Mouse (Mus musculus) liver, embryonic 14.5 days (tissue): Measurements from ENCODE around the gene Tchp. TPM values are rescaled to one million over a fixed set of nuclear protein-coding genes. Genes with fewer than 3 reads are reported as not detected.

Experiments used
- ATAC-seq: fragments of 200-750 bp; cut with Nextera tagmentation; 2 replicates; pipeline ENCODE4 v1.8.0; 2017; ENCODE audit warnings: moderate number of reproducible peaks, mild to moderate bottlenecking, moderate library complexity; ENCODE audit not compliant: insufficient read depth
- DNase-seq, 3 experiments: peaks; one replicate each; pipeline ENCODE4 v3.0.0-alpha.2; 2012 to 2013; ENCODE audit warnings: low read depth in 3 of 3, low spot score in 3 of 3
- H3K27ac ChIP-seq: fragments of 300-500 bp; sonication (generic); 2 replicates; pipeline ENCODE4 v1.5.1; 2014; ENCODE audit warnings: moderate library complexity, mild to moderate bottlenecking, control low read depth, inconsistent platforms
- H3K27me3 ChIP-seq: fragments of 300-500 bp; sonication (generic); 2 replicates; pipeline ENCODE4 v1.6.1; 2014; ENCODE audit warnings: mild to moderate bottlenecking, low read length, moderate library complexity; ENCODE audit not compliant: control insufficient read depth, insufficient read depth
- H3K36me3 ChIP-seq: fragments of 300-500 bp; sonication (generic); replicated peaks from 2 replicates; pipeline ENCODE4 v1.6.1; 2014; ENCODE audit warnings: low read depth; ENCODE audit not compliant: control insufficient read depth, insufficient read depth
- H3K4me1 ChIP-seq, 2 experiments: fragments of 200-500 bp in 1 of 2; fragments of 300-500 bp in 1 of 2; sonication (generic) in 1 of 2; replicated peaks; 2 replicates each; pipeline ENCODE4 v1.6.1; 2012 to 2014; ENCODE audit warnings: antibody characterized with exemption in 1 of 2, inconsistent platforms in 1 of 2, low read length in 1 of 2; ENCODE audit not compliant: control insufficient read depth in 2 of 2, insufficient read depth in 2 of 2
- H3K4me2 ChIP-seq: fragments of 300-500 bp; sonication (generic); 2 replicates; pipeline ENCODE4 v1.6.1; 2014; ENCODE audit warnings: low read depth, mild to moderate bottlenecking, control low read depth, moderate library complexity
- H3K4me3 ChIP-seq, 2 experiments: fragments of 200-500 bp in 1 of 2; fragments of 300-500 bp in 1 of 2; sonication (generic) in 1 of 2; 2 replicates each; pipeline ENCODE4 v1.5.1; 2012 to 2014; ENCODE audit warnings: low read depth in 2 of 2, low read length in 2 of 2, mild to moderate bottlenecking in 2 of 2, control low read depth in 1 of 2, inconsistent platforms in 1 of 2, moderate library complexity in 1 of 2; ENCODE audit not compliant: insufficient read depth in 1 of 2
- H3K9ac ChIP-seq: fragments of 300-500 bp; sonication (generic); replicated peaks from 2 replicates; pipeline ENCODE4 v1.6.1; 2014; ENCODE audit warnings: mild to moderate bottlenecking, control low read depth, moderate library complexity
- H3K9me3 ChIP-seq: fragments of 300-500 bp; sonication (generic); 2 replicates; pipeline ENCODE4 v1.6.1; 2016; ENCODE audit warnings: low read length, mixed read lengths; ENCODE audit not compliant: control insufficient read depth
- CTCF ChIP-seq: IDR thresholded peaks from 2 replicates; pipeline ENCODE4 v1.5.1; 2016; ENCODE audit warnings: antibody characterized with exemption, low read depth, control low read depth
- EP300 ChIP-seq: IDR thresholded peaks from 2 replicates; pipeline ENCODE4 v1.6.1; 2016; ENCODE audit warnings: antibody characterized with exemption, low read depth
- WGBS: fragments of 180-500 bp; shearing (Covaris S2); extraction: QIAGEN DNeasy Blood & Tissue Kit; methylation state at CpG from one replicate; pipeline ENCODE4 v1.1.7; 2014; ENCODE audit not compliant: insufficient replicate concordance; 5-methylcytosine and 5-hydroxymethylcytosine counted together
- polyA plus RNA-seq, 2 experiments: library from polyadenylated mRNA; depleted of rRNA in 1 of 2; stranded (reverse) in 1 of 2; unstranded in 1 of 2; fragments of >200 nt; fragmentation: Nextera tagmentation in 1 of 2; extraction: Ambion mirVana in 1 of 2; gene quantifications; 2 replicates each; pipeline versions ENCODE4 v1.2.1 to v1.2.3; 2012 to 2014

The Tchp gene
- polyA plus RNA-seq, 2 experiments = 2.2 to 7.8 TPM

DNA sequence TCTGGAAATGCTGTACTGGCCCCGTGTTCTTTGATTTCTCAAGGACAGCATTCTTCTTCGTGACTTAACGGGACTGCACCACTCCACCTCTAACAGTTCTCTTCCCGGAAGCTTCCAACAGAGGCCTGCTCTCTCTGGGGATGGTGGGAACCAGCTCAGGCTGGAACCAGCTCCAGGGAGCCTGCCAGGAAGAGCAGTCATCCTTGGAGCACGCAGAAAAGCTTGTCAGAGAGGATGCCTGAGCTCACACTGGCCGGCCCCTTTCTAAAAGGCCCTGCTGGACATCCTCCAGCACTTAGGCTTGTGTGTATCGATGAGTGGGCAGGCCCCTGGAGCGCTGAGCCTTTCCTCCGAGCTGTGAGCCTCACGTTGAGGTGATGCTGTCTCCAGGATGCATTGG lies 20.6 kb downstream of the Tchp start:
- Histone ChIP-seq H3K4me3 (no peak overlapping the region), H3K27me3 (no peaks in the 10 kb centered on the region), H3K36me3 (peaks cover 13% of the 10 kb centered on the region), H3K27ac (no peak overlapping the region), H3K9me3 (no peaks in the 10 kb centered on the region), H3K4me2 (no peak overlapping the region), H3K4me1 (no peaks in the 10 kb centered on the region), H3K9ac (no peak overlapping the region)
- WGBS = 81% methylated on average over 10 of the region's 10 CpGs
- no peak for TF ChIP-seq CTCF
- TF ChIP-seq EP300 = no peak
- ATAC-seq = no peak
- DNase-seq = no peak

DNA sequence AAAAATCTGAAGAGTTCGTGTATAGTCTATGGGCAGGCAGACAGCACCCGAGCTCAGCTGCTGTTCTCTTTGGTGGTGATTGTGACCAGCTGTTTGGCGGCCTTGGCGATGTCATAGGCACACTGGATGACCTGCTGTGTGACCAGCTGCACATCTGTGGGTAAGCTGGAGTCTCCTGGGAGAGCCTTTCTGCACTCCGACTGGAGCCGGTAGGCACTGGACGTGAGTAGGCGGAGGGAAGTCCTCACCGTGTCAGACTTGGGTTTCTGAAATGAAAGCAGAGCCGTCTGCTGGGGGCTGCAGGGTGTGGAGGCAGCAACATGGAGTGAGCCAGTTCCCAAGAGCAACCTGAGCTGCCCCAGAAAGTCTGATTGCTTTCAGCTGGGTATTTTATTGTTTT lies 22.6 kb downstream of the Tchp start:
- Histone ChIP-seq H3K4me1 (no peaks in the 10 kb centered on the region), H3K27me3 (no peaks in the 10 kb centered on the region), H3K4me2 (no peak overlapping the region), H3K9ac (no peak overlapping the region), H3K4me3 (no peak overlapping the region), H3K9me3 (no peaks in the 10 kb centered on the region), H3K27ac (no peak overlapping the region), H3K36me3 (peaks cover 19% of the 10 kb centered on the region)
- ATAC-seq (no peak), DNase-seq (no peak)
- 84% methylated on average over 10 of the region's 10 CpGs for WGBS
- TF ChIP-seq CTCF (no peak), EP300 (no peak)

DNA sequence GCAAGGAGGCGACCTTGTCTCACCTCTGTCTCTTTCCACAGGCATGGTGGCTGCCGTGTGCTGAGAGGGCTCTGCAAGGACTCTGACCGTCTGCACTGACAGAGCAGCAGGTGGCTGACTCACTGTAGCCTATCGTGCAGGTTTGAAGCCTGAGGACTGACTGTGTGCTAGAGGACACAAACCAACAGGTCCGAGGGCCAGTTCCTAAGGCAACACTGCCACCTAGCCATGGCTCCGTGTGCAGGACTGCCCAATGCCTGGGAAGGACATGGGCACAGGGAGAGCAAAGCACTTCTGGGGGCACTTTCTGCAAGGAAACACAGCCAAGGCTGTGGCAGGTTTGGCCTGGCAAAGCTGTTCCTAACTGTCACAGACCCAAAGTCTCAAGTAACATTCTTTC lies 23.9 kb downstream of the Tchp start:
- DNase-seq = no peak
- Histone ChIP-seq H3K27me3 (no peaks in the 10 kb centered on the region), H3K9ac (no peak overlapping the region), H3K4me1 (no peaks in the 10 kb centered on the region), H3K4me3 (no peak overlapping the region), H3K9me3 (no peaks in the 10 kb centered on the region), H3K4me2 (no peak overlapping the region), H3K27ac (no peak overlapping the region), H3K36me3 (peaks cover 21% of the 10 kb centered on the region)
- no peak for ATAC-seq
- TF ChIP-seq EP300 = no peak
- TF ChIP-seq CTCF = peak; percentile 34
- WGBS = 81% methylated on average over 6 of the region's 6 CpGs

DNA sequence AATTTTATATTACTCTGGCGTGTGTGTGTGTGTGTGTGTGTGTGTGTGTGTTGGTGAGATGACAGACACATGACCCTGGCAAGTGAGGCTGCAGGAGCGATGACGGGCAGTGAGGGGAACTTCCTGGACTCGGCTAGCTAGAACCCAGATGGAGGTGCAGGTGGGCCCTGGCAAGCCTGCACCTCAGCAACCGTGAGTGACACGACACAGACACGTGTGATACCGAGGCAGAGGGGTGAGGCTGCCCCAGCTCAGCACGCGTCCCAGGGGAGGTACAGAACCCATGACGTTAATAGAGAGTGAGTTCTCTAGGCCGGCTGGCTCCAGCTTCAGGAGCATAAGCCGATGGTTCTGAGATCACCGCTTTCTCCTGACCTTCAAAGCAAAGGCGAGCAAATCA lies 24.4 kb downstream of the Tchp start:
- 84% methylated on average over 15 of the region's 15 CpGs for WGBS
- Histone ChIP-seq H3K27ac (no peak overlapping the region), H3K9me3 (no peaks in the 10 kb centered on the region), H3K4me2 (no peak overlapping the region), H3K36me3 (peaks cover 21% of the 10 kb centered on the region), H3K9ac (no peak overlapping the region), H3K4me1 (no peaks in the 10 kb centered on the region), H3K4me3 (no peak overlapping the region), H3K27me3 (no peaks in the 10 kb centered on the region)
- DNase-seq (no peak), ATAC-seq (no peak)
- TF ChIP-seq CTCF (no peak), EP300 (no peak)

DNA sequence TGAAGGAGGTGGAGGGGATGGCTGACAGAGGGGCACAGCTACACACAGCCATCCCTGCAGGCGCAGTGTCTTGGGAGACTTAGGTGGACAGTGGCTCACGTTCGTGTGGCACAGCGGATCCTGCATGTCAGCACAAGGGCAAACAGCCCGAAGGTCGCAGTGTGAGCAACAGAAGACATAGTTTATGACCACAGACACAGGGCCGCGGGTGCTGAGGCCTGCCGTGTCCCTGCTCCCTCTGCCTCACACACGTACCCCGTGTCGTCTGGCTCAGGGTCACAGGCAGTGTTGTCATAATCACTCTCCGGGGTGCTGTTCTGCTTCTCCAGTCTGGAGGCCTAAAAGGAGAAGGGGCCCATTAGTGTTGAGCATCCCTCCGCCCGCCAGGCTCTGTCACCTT lies 26.0 kb downstream of the Tchp start:
- ATAC-seq (no peak), DNase-seq (no peak)
- TF ChIP-seq CTCF (no peak), EP300 (no peak)
- no peak overlapping the region for H3K4me2 ChIP-seq
- H3K9me3 ChIP-seq = no peaks in the 10 kb centered on the region
- H3K4me1 ChIP-seq = 0 out of 4 replicates have a peak, but pooled peaks cover 0 to 2% of the 10 kb centered on the region in 2 experiments
- H3K27ac ChIP-seq = no peak overlapping the region
- H3K27me3 ChIP-seq = no peaks in the 10 kb centered on the region
- H3K36me3 ChIP-seq = peaks cover 30% of the 10 kb centered on the region
- 87% methylated on average over 15 of the region's 15 CpGs for WGBS
- no peak overlapping the region for H3K9ac ChIP-seq
- H3K4me3 ChIP-seq = no peak overlapping the region
